Mouse (Mus musculus): ENCODE results near the gene Gm28539.
"Not testable (repeated sequence)": the region's sequence is repeated elsewhere in the genome, so short reads cannot be mapped to it uniquely, and the experiment has no call there.

Gene Gm28539

DNA sequence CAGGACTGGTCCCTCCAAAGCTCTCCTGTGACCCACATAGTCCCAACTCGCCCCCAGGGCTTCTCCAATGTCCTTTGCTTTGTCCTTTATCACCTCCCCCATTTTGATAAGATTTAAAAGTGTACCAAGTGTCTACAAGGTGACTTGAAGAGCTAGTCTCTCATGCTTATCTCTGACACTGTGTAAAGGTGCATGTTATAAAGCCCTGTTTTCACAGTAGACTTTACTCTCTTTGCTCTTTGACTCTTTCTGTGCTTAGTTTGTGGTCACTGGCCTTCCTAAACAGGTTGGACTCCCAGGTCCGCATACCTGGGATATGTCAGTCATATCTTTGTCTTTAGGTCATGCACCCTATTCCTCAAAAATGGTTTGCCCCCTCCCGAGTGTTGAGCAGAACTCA lies 118.7 kb downstream of the Gm28539 start:
- no peak for DNase-seq (ENCODE audit: low spot score in 2 of 2)

DNA sequence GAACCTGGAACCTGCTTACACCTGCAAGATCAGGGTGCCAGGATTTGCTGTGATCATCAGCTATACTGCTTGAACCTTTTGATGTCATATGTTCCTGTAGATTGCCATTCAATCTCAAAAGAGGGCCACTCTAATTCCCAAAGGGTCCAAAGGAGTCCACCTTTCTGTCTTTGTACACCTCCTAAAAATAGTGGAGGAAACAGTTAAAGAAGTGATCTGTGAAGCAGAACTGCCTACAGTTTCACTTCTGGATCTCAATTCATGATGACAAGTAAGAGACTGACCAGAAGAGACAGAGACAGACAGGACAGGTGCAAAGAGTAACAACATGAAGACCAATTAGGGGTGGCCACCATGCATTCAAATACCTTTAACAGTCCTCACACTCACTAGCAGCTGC lies 127.1 kb downstream of the Gm28539 start:
- DNase-seq (ENCODE audit: low spot score in 2 of 2) = no peak

DNA sequence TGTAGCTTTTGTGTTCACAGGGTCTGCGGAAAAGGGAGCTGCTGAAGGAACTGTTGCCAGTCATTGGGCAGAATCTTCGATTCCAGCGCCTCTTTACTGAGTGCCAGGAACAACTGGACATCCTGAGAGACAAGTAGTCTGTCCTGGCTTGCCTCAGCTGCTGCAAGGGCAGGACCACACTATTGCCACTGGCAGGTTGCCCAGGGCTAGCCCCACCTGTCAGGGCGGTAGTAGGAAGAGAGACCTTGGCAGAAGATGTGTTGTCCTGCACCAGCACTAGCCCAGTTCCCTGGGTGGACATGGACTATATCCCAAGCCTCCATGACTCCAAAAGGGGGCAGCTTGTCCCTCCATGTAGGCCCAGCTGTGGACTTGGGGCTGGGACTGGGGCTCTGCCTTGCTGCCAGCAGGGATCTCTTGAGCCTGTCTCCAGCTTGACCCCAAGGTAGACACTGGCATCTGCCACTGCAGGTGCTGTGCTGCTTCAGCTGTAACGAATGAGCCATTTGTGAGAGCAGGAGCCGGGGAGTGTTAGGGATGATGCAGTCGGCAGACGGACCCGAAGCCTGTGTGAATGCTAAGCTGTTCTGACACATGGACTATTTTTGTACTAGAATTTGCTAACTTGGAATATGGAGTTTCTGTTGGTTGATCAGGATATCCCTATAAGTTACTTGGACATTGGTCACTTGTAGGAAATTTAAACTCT lies 133.2 kb downstream of the Gm28539 start:
- DNase-seq (ENCODE audit: low spot score in 2 of 2) = no peak

DNA sequence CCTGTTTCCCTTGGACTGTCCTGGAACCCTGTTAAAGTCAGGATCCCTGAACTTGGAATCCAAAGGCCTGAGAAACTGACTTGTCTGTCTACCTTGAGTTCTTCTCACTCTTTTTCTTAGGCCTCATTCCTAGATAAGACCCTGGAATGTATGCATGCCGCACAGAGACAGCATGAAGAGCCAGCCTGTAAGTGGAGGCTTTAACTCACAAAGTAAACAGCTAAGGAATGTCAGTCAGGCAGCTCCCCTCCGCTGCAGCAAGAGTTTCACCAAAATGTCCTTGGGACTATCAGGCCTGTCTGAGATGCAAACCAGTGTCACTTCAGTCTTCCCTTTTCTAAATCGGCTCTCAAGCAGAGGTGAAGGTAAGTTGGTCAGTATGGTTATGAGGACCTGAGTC lies 134.5 kb downstream of the Gm28539 start:
- no peak for DNase-seq (ENCODE audit: low spot score in 2 of 2)

DNA sequence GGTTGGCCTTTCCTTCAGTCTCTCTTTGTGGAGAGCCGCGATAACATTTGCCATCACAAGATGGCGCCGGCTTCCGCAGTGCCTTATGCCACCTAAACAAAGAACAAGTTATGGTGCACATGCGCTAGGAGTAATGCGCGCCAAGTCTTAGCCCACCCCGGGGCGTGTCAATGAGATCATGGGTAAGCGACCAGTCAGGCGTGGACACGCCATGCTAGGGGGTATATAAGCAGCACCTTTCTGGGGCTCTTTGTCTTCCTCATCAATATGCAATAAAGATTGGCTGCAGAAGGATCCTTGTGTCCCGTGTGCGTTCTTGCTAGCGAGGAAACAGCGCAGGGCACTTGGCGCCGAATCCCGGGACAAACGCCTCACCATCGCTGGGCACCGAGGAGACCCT lies 139.3 kb downstream of the Gm28539 start:
- not testable (repeated sequence) for DNase-seq (ENCODE audit: low spot score in 2 of 2)

DNA sequence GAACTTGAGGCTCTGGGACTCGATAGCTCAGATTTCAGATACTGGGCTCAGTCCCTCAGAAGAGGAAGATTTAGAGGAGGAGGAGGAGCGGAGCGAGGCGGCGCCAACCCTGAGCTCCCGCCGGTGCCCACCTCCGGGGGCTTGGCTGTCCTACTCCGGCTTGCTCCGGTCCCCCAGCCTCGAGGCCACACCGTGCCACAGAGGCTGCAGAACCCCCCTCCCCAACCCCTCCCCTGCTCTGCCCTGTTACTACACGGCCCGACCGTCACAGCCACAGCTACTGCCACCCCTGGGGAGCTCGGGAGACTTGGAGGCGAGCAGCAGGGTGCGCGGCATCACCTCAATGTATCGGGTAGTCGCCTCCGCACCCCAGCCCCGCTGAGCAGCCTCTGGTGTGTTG lies 139.9 kb downstream of the Gm28539 start:
- DNase-seq (ENCODE audit: low spot score in 2 of 2) = no peak

DNA sequence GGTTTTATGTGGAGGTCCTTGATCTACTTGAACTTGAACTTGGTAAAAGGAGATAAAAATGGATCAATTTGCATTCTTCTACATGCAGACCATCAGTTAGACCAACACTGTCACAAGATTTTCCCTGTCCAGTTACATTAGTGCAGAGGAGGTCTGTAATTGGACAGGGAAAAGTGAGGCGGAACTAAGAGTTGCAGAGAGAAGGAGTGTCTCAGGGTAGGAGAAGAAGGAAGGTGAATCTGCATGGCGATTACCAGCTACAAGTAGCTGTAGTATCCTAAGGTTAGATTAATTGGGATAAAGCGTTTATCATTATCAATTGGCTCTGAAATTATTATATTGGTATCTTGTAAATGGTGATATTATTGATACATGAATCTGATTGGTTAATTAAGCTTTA lies 150.0 kb downstream of the Gm28539 start:
- no peak for DNase-seq (ENCODE audit: low spot score in 2 of 2)

DNA sequence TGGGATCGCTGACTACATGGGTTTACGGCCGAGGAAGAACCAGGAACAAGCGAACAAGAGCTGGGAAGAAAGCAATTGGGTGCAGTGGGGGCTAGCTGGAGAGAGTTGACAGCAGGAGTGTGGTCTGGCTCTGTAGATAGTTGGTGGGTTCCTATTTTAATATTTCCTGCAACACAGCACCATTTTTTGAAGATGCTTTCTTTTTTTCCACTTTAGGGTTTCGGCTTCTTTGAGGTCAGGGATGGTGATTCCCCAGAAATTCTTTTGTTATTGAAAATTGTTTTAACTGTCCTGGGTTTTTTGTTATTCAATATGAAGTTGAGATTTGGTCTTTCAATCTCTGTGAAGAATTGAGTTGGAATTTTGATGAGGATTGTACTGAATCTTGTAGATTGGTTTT lies 150.5 kb downstream of the Gm28539 start:
- DNase-seq (ENCODE audit: low spot score in 2 of 2) = no peak

DNA sequence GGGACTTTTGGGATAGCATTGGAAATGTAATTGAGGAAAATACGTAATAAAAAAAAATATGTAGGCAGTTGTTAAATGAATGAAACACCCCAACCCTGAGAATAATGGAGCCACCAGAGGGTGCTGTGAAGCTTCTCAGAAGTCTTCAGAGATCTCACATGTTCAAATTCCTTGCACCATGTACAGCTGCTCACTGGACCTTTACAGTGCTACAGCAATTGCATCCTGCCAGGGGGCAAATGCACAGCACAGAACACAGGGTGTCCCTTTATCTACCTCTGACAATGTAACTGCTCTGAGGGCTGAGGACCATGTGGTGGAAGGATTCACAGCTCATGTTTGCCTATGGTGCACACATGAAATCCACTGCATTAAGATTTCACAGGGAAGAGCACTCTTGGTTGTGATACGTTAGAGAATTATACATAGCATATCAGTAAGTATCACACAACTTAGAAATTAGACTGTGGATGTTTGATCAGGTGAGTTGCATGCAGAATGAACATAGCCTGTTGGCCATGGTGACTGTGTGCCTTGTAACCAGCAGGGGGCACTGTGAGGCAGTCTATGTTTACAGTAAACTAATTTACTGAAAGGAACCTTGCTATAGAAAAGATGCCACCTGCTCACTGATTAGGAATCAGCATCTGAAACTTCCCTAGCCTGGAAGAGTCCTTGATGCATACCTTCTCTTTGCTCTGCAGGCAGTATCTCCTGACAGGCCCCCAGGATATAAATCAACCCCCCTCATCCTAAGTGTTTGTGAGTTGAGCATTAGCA lies 166.4 kb downstream of the Gm28539 start:
- not testable (repeated sequence) for DNase-seq (ENCODE audit: low spot score in 2 of 2)

DNA sequence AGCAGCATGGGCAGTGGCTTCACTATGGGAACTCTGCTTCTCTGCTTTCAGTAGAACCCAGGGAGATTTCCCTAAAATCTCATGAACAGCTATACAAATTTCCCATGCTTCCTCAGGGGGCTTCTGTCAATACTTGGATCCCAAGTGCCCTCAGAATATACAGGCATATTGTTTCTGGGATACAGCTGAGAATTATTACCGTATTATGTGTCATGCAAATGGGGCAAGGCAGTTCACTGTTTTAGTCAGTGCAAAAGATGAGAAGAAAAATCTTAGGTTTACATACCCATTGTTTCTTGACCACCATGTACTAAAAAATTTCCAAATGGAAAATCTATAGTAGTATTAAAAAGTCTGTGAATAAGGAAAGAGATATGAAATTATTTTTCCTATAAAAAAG lies 167.4 kb downstream of the Gm28539 start:
- no peak for DNase-seq (ENCODE audit: low spot score in 2 of 2)

DNA sequence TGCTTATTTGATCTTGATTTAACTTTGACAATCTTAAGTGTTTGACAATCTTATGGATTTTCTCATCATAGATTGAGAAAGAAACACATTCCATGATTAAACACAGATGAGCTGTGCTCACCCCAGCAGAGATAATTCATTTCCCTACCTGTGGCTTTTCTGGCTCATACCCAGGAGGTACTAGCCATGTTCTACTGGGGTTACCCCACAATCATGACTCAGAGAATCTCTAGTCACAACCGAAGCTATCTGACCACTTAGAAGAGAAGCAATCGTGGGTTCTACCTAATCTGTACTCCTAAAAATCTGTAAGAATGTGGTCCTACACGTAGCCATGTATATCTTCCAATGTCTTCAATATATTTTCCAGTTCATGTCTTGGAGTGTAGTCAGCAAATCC lies 168.9 kb downstream of the Gm28539 start:
- no peak for DNase-seq (ENCODE audit: low spot score in 2 of 2)

All from frontal cortex, postnatal 36 days (tissue).